Mouse (Mus musculus): ENCODE data around the gene Strn4.

Gene Strn4

GRCm38 (mm10) chr7:16810920-16811648, 4.6 kb upstream of the Strn4 start:
- no peak for DNase-seq (ENCODE audit: low spot score in 2 of 2)

- no peak for DNase-seq (ENCODE audit: low spot score in 2 of 2)
Observed at GRCm38 (mm10) chr7:16811649-16812070, 4.0 kb upstream of the Strn4 start.

GRCm38 (mm10) chr7:16812505-16812904, 3.2 kb upstream of the Strn4 start:
- DNase-seq (ENCODE audit: low spot score in 2 of 2), result no peak

- DNase-seq (ENCODE audit: low spot score in 2 of 2), result peak; percentile 60 to 72
Observed at GRCm38 (mm10) chr7:16816078-16816474, 387 bp downstream of the Strn4 start.

GRCm38 (mm10) chr7:16816475-16817122, 910 bp downstream of the Strn4 start, which contains the start of gene Fkrp:
TSS of gene Fkrp (minus strand) at chr7:16816732.
- DNase-seq (ENCODE audit: low spot score in 2 of 2), result peak; percentile 45 to 62

GRCm38 (mm10) chr7:16817693-16818092, 2.0 kb downstream of the Strn4 start:
- no peak for DNase-seq (ENCODE audit: low spot score in 2 of 2)

- no peak for DNase-seq (ENCODE audit: low spot score in 2 of 2)
Observed at GRCm38 (mm10) chr7:16819794-16820193, 4.1 kb downstream of the Strn4 start.

- no peak for DNase-seq (ENCODE audit: low spot score in 2 of 2)
Observed at GRCm38 (mm10) chr7:16820271-16820763, 4.6 kb downstream of the Strn4 start.

- no peak for DNase-seq (ENCODE audit: low spot score in 2 of 2)
Observed at GRCm38 (mm10) chr7:16821091-16821490, 5.4 kb downstream of the Strn4 start.

- no peak for DNase-seq (ENCODE audit: low spot score in 2 of 2)
Observed at GRCm38 (mm10) chr7:16821669-16822101, 6.0 kb downstream of the Strn4 start.

- no peak for DNase-seq (ENCODE audit: low spot score in 2 of 2)
Observed at GRCm38 (mm10) chr7:16823734-16824133, 8.0 kb downstream of the Strn4 start.

- peak in 1 of 2 experiments; percentile 47 for DNase-seq (ENCODE audit: low spot score in 2 of 2)
Observed at GRCm38 (mm10) chr7:16825785-16826184, 10.1 kb downstream of the Strn4 start.

- no peak for DNase-seq (ENCODE audit: low spot score in 2 of 2)
Observed at GRCm38 (mm10) chr7:16826571-16826970, 10.9 kb downstream of the Strn4 start.

- no peak for DNase-seq (ENCODE audit: low spot score in 2 of 2)
Observed at GRCm38 (mm10) chr7:16827274-16827673, 11.6 kb downstream of the Strn4 start.

GRCm38 (mm10) chr7:16830449-16830848, 14.8 kb downstream of the Strn4 start:
- DNase-seq (ENCODE audit: low spot score in 2 of 2), result no peak

- no peak for DNase-seq (ENCODE audit: low spot score in 2 of 2)
Observed at GRCm38 (mm10) chr7:16837916-16838803, 22.5 kb downstream of the Strn4 start.

GRCm38 (mm10) chr7:16838804-16839426, 23.2 kb downstream of the Strn4 start:
- DNase-seq (ENCODE audit: low spot score in 2 of 2), result no peak

- DNase-seq (ENCODE audit: low spot score in 2 of 2), result no peak
Observed at GRCm38 (mm10) chr7:16839427-16840108, 23.9 kb downstream of the Strn4 start.

- DNase-seq (ENCODE audit: low spot score in 2 of 2), result no peak
Observed at GRCm38 (mm10) chr7:16840109-16840491, 24.4 kb downstream of the Strn4 start.

GRCm38 (mm10) chr7:16841078-16841477, 25.4 kb downstream of the Strn4 start:
- DNase-seq (ENCODE audit: low spot score in 2 of 2), result no peak
